Mouse (Mus musculus) erythroblast, adult 5-6 weeks (primary cell): Measurements from ENCODE around the gene N6amt1. TPM values are rescaled to one million over a fixed set of nuclear protein-coding genes. Genes with fewer than 3 reads are reported as not detected.

Source experiments
- ATAC-seq: replicated peaks from 2 replicates; pipeline ENCODE4 v1.8.0; 2016; ENCODE audit warnings: moderate number of reproducible peaks, mild to moderate bottlenecking, moderate TSS enrichment, inconsistent platforms; ENCODE audit not compliant: poor library complexity, low FRiP score, severe bottlenecking
- total RNA-seq, 2 experiments: library from RNA; stranded (forward) in 1 of 2; stranded (reverse) in 1 of 2; fragments of 150-400 nt in 1 of 2; fragments of 200-764, 138-1000 nt in 1 of 2; gene quantifications; 2 replicates each; pipeline versions ENCODE4 v1.2.3 to v1.2.4; 2015 to 2017; ENCODE audit warnings: low replicate concordance in 2 of 2

N6amt1 gene
- total RNA-seq, 2 experiments from 2014 or later = 0.43 to 6.9 TPM

GRCm38 (mm10) chr16:87382996-87383395 lies 29.0 kb downstream of the N6amt1 start:
- ATAC-seq = no peak

GRCm38 (mm10) chr16:87384366-87384765 lies 30.4 kb downstream of the N6amt1 start:
- no peak for ATAC-seq

GRCm38 (mm10) chr16:87387444-87387977 lies 33.5 kb downstream of the N6amt1 start:
- ATAC-seq = no peak

- peak; percentile 80 for ATAC-seq
Measured at GRCm38 (mm10) chr16:87393813-87394548, 40.0 kb downstream of the N6amt1 start.

DNA sequence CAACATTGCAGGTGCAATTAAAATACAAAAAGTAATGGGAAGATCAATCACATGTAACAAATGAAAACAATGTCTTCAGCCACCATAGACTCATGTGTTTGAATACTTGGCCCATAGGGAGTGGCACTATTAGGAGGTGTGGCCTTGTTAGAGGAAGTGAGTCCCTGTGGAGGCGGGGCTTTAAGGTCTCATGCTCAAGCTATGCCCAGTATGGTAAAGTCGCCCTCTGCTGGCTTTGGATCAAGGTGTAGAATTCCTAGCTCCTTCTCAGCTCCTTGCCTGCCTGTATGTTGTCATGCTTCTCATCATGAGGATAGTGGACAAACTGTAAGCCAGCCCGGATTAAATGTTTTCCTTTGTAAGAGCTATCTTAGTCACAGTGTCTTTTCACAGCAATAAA lies 51.0 kb downstream of the N6amt1 start:
- ATAC-seq = peak; percentile 92

Other genes with a start within 250 kb of the N6amt1 start
- 4.2 and 7.1 TPM in 2 replicates for gene Ltn1, start 78.4 kb downstream of the N6amt1 start, total RNA-seq (2015; ENCODE audit: low replicate concordance)
- gene Ltn1, start 78.4 kb downstream of the N6amt1 start, total RNA-seq (2017; ENCODE audit: low replicate concordance) = 8.2 and 8.5 TPM in 2 replicates
- gene Rwdd2b, start 86.4 kb downstream of the N6amt1 start, total RNA-seq (2015; ENCODE audit: low replicate concordance) = 0.38 and 3.3 TPM in 2 replicates
- 1.7 and 3.0 TPM in 2 replicates for gene Rwdd2b, start 86.4 kb downstream of the N6amt1 start, total RNA-seq (2017; ENCODE audit: low replicate concordance)
- 14.4 and 52.5 TPM in 2 replicates for gene Usp16, start 100.5 kb downstream of the N6amt1 start, total RNA-seq (2015; ENCODE audit: low replicate concordance)
- 9.0 and 14.2 TPM in 2 replicates for gene Usp16, start 100.5 kb downstream of the N6amt1 start, total RNA-seq (2017; ENCODE audit: low replicate concordance)
- gene Cct8, start 141.7 kb downstream of the N6amt1 start, total RNA-seq (2015; ENCODE audit: low replicate concordance) = 81.5 and 105 TPM in 2 replicates
- gene Cct8, start 141.7 kb downstream of the N6amt1 start, total RNA-seq (2017; ENCODE audit: low replicate concordance) = 130 and 164 TPM in 2 replicates
- gene Map3k7cl, start 199.1 kb downstream of the N6amt1 start, total RNA-seq (2015; ENCODE audit: low replicate concordance) = not detected in 2 replicates
- gene Map3k7cl, start 199.1 kb downstream of the N6amt1 start, total RNA-seq (2017; ENCODE audit: low replicate concordance) = not detected in 2 replicates